In genomic region chr5:88399849-88400248, GRCm38 (mm10) we compare ENCODE assay signal across 9 mouse cellular contexts. TPM values are rescaled to one million over a fixed set of nuclear protein-coding genes. Genes with fewer than 3 reads are reported as not detected.
DNase-seq lines count a peak whose midpoint lies in the region; TF ChIP-seq lines count a peak whose summit lies in the region.
"Had no signal": no experiment of that assay in that cellular context is flagged by ENCODE, and none has a peak within 500 bp of the region (broad histone marks: within the 10 kb centered on the region; RNA-seq: fewer than 3 reads in every experiment).

No protein-coding gene starts in this region.

- peak; percentile 46 to 85 for TF ChIP-seq CTCF in CH12.LX (conservative IDR thresholded peaks at IDR 0.05 in 1 of 2, IDR thresholded peaks at IDR 0.05 in 1 of 2; ENCODE audit: low read depth in 2 of 2, low read length in 2 of 2)
- TF ChIP-seq CTCF in lung, adult 2 months (IDR thresholded peaks at IDR 0.05; ENCODE audit: insufficient read depth, low read length), result peak; percentile 26; the same call in 1 of the 2 replicates

- TF ChIP-seq EP300 in CH12.LX (IDR thresholded peaks at IDR 0.05; ENCODE audit: low read length), result no peak

- TF ChIP-seq POLR2A in CH12.LX (IDR thresholded peaks at IDR 0.05; ENCODE audit: low read depth, low read length), result no peak
- TF ChIP-seq POLR2A in lung, adult 2 months (IDR thresholded peaks at IDR 0.05; ENCODE audit: borderline replicate concordance, extremely low read depth, low read depth, low read length), result no peak

- no peak overlapping the region for H3K27ac ChIP-seq in CH12.LX (ENCODE audit: insufficient read depth, low read depth)

- H3K9me3 ChIP-seq in CH12.LX (replicated peaks; ENCODE audit: low read length), result no peaks in the 10 kb centered on the region

- in situ Hi-C loops in CH12.LX (cut with MboI; ENCODE audit: low pct_ligation_motif_present, low pct_unique_long_range_greater_than_20kb, low sequenced_read_pairs), result no loop called here

- TF ChIP-seq RAD21 in CH12.LX (IDR thresholded peaks at IDR 0.05; ENCODE audit: low read depth, low read length), result peak; percentile 89

- whole genome bisulfite sequencing in large intestine, adult 2 months, result 3% methylated on average over 6 of the region's 6 CpGs
- WGBS in lung, adult 2 months, result 4% methylated on average over 6 of the region's 6 CpGs

- H3K9ac ChIP-seq in CH12.LX (ENCODE audit: insufficient read depth, low read depth), result no peak overlapping the region; the same call in 1 of the 2 replicates

- H3K4me3 ChIP-seq in CH12.LX (replicated peaks in 1 of 3; ENCODE audit: low read depth in 2 of 3, low read length in 2 of 3, poor library complexity in 1 of 3), result no peak overlapping the region
- no peak overlapping the region for H3K4me3 ChIP-seq in lung, adult 2 months (replicated peaks; ENCODE audit: extremely low read depth, low read depth, low read length)

- H3K36me3 ChIP-seq in CH12.LX (replicated peaks in 1 of 2; ENCODE audit: control insufficient read depth in 1 of 2, insufficient read depth in 1 of 2, low read length in 1 of 2), result no peaks in the 10 kb centered on the region

- DNase-seq in CH12.LX (ENCODE audit: extremely low read depth) (peak; percentile 89), adipocyte (ENCODE audit: low spot score) (peak; percentile 82)
- DNase-seq in cerebellum, postnatal 36 days, result peak; percentile 82 to 87
- DNase-seq in gastrocnemius, postnatal 10 days, result peak; percentile 82
- DNase-seq in large intestine, adult 2 months (ENCODE audit: low read depth, low spot score), result peak; percentile 27
- peak; percentile 53 for DNase-seq in lung, adult 2 months
- DNase-seq in right cerebral cortex, adult 18-20 months, result peak; percentile 57
- peak; percentile 51 to 71 for DNase-seq in urinary bladder, postnatal 36 days (ENCODE audit: low spot score in 2 of 2)

- H3K4me2 ChIP-seq in CH12.LX (ENCODE audit: insufficient read depth, low read depth, poor library complexity, severe bottlenecking), result peak overlapping the region; percentile 29; the same call in 1 of the 2 replicates

- H3K79me2 ChIP-seq in CH12.LX (replicated peaks; ENCODE audit: control insufficient read depth, extremely low read depth, insufficient read depth, poor library complexity, severe bottlenecking), result no peaks in the 10 kb centered on the region

- dilution Hi-C loops in CH12.LX (cut with MboI; ENCODE audit: extremely low pct_ligation_motif_present, extremely low pct_unique_long_range_greater_than_20kb, low sequenced_read_pairs), result no loop called here

- no peaks in the 10 kb centered on the region for H3K27me3 ChIP-seq in CH12.LX (replicated peaks)

- peaks cover 10 to 21% of the 10 kb centered on the region in 2 experiments for H3K4me1 ChIP-seq in CH12.LX (ENCODE audit: control insufficient read depth in 1 of 2, insufficient read depth in 2 of 2)
- no peaks in the 10 kb centered on the region for H3K4me1 ChIP-seq in lung, adult 2 months (ENCODE audit: control insufficient read depth, insufficient read depth, low read length)

TF ChIP-seq in CH12.LX, 34 proteins besides CTCF, POLR2A, EP300 and RAD21:
- TF ChIP-seq ZNF384 (IDR thresholded peaks at IDR 0.05; ENCODE audit: low read depth, low read length), result peak; percentile 98
- no peak for TF ChIP-seq ETS1 (conservative IDR thresholded peaks at IDR 0.05; ENCODE audit: low read depth, low read length)
- no peak for TF ChIP-seq USF2 (conservative IDR thresholded peaks at IDR 0.05; ENCODE audit: low read depth, low read length)
- peak; percentile 68 for TF ChIP-seq SMC3 (IDR thresholded peaks at IDR 0.05; ENCODE audit: low read depth, low read length)
- TF ChIP-seq ZC3H11A (IDR thresholded peaks at IDR 0.05; ENCODE audit: low read depth, low read length), result no peak; the same call in 1 of the 2 replicates
- TF ChIP-seq MYC (IDR thresholded peaks at IDR 0.05; ENCODE audit: low read depth, low read length), result 0 out of 2 replicates have a peak, but pooled peaks have one; percentile 12
- no peak for TF ChIP-seq SIN3A (IDR thresholded peaks at IDR 0.05; ENCODE audit: low read length)
- no peak for TF ChIP-seq NELFE (IDR thresholded peaks at IDR 0.05; ENCODE audit: low read depth, low read length)
- TF ChIP-seq JUND (conservative IDR thresholded peaks at IDR 0.05; ENCODE audit: low read depth, low read length), result no peak
TF ChIP-seq in CH12.LX: peak in this region for 3.

RNA-seq across cellular contexts. Expression of gene Amtn, which starts 23.9 kb away (rescaled TPM):
- 0.34 TPM in 1 of 2 replicates, not detected in the other for total RNA-seq in CH12.LX (2012; rRNA removed)
- not detected in 2 replicates for total RNA-seq in CH12.LX (2014; rRNA removed)
- polyA plus RNA-seq in CH12.LX (2012; ENCODE audit: insufficient read length, low read depth), result not detected in 2 replicates
- under 1 TPM; 0.23 to 0.79 TPM for total RNA-seq in gastrocnemius, postnatal 10 days (2021)
- not detected in 2 replicates for polyA plus RNA-seq in large intestine, adult 2 months (2012; rRNA removed)
- 0.69 and 0.75 TPM in 2 replicates for polyA plus RNA-seq in lung, adult 2 months (2012; rRNA removed)
- polyA plus RNA-seq: heart, embryonic 16.5 days had no signal

RNA-seq across cellular contexts. Expression of gene Ambn, which starts 55.9 kb away (rescaled TPM):
- total RNA-seq in CH12.LX (2012; rRNA removed), result 0.08 TPM in 1 of 2 replicates, not detected in the other
- 0.20 TPM in 1 of 2 replicates, not detected in the other for total RNA-seq in CH12.LX (2014; rRNA removed)
- not detected in 2 replicates for polyA plus RNA-seq in CH12.LX (2012; ENCODE audit: insufficient read length, low read depth)
- not detected for total RNA-seq in gastrocnemius, postnatal 10 days (2021)
- not detected in 2 replicates for polyA plus RNA-seq in large intestine, adult 2 months (2012; rRNA removed)
- not detected in 2 replicates for polyA plus RNA-seq in lung, adult 2 months (2012; rRNA removed)
- polyA plus RNA-seq: heart, embryonic 16.5 days had no signal

Comparison
In these comparisons a context has a peak if more than half of its experiments do, and no peak if none do; other contexts are left out.
1. DNase-seq: peak in every context shown above with its lines; median percentile 89 in CH12.LX; 84 in cerebellum, postnatal 36 days; 82 in adipocyte; 82 in gastrocnemius, postnatal 10 days; 61 in urinary bladder, postnatal 36 days; 57 in right cerebral cortex, adult 18-20 months; 53 in lung, adult 2 months; 27 in large intestine, adult 2 months.